In genomic region chr4:24609564-24609963, GRCm38 (mm10) we compare ENCODE assay signal across 18 mouse cellular contexts.
DNase-seq lines count a peak whose midpoint lies in the region; ATAC-seq and TF ChIP-seq lines count a peak whose summit lies in the region.
"Had no signal": no experiment of that assay in that cellular context is flagged by ENCODE, and none has a peak within 500 bp of the region (broad histone marks: within the 10 kb centered on the region; RNA-seq: fewer than 3 reads in every experiment).

No protein-coding gene starts in this region.

- H3K36me3 ChIP-seq in liver, embryonic 13.5 days = peaks cover 11% of the 10 kb centered on the region; the same call in 1 of the 2 replicates
- H3K36me3 ChIP-seq in liver, postnatal 0 days (replicated peaks; ENCODE audit: insufficient read depth, low read length) = no peaks in the 10 kb centered on the region
- no peaks in the 10 kb centered on the region for H3K36me3 ChIP-seq in midbrain, embryonic 11.5 days (ENCODE audit: control insufficient read depth, insufficient read depth, low read length)
- H3K36me3 ChIP-seq in midbrain, embryonic 14.5 days (ENCODE audit: control insufficient read depth, insufficient read depth, low read length) = no peaks in the 10 kb centered on the region
- H3K36me3 ChIP-seq in liver, embryonic 16.5 days (ENCODE audit: control insufficient read depth, insufficient read depth) = no peaks in the 10 kb centered on the region
- H3K36me3 ChIP-seq: embryonic facial prominence, embryonic 12.5 days; forebrain, embryonic 15.5 days had no signal

- H3K4me2 ChIP-seq in liver, embryonic 13.5 days = no peak overlapping the region
- H3K4me2 ChIP-seq in liver, postnatal 0 days (ENCODE audit: low read depth, low read length) = no peak overlapping the region
- no peak overlapping the region for H3K4me2 ChIP-seq in midbrain, embryonic 11.5 days
- no peak overlapping the region for H3K4me2 ChIP-seq in midbrain, embryonic 14.5 days (ENCODE audit: low read length)
- no peak overlapping the region for H3K4me2 ChIP-seq in liver, embryonic 16.5 days (ENCODE audit: low read depth, low read length)
- H3K4me2 ChIP-seq: embryonic facial prominence, embryonic 12.5 days; forebrain, embryonic 13.5 days; forebrain, embryonic 15.5 days had no signal

- peak; percentile 34; the same call in 1 of the 2 replicates for ATAC-seq in liver, embryonic 13.5 days (ENCODE audit: low read depth)
- ATAC-seq in liver, postnatal 0 days = no peak
- ATAC-seq in midbrain, embryonic 11.5 days (ENCODE audit: low FRiP score) = no peak
- ATAC-seq in midbrain, embryonic 14.5 days (ENCODE audit: low FRiP score, low TSS enrichment) = no peak
- ATAC-seq in liver, embryonic 16.5 days (ENCODE audit: low read depth) = peak; percentile 39; the same call in 1 of the 2 replicates
- ATAC-seq: forebrain, embryonic 13.5 days; forebrain, embryonic 15.5 days had no signal

- no peaks in the 10 kb centered on the region for H3K9me3 ChIP-seq in liver, embryonic 13.5 days (replicated peaks)
- H3K9me3 ChIP-seq in liver, postnatal 0 days (ENCODE audit: low read length) = no peaks in the 10 kb centered on the region
- H3K9me3 ChIP-seq in midbrain, embryonic 11.5 days (ENCODE audit: control insufficient read depth, low read length) = no peaks in the 10 kb centered on the region
- no peaks in the 10 kb centered on the region for H3K9me3 ChIP-seq in midbrain, embryonic 14.5 days (ENCODE audit: control insufficient read depth, low read length)
- H3K9me3 ChIP-seq in liver, embryonic 16.5 days (replicated peaks; ENCODE audit: control insufficient read depth, low read length) = no peaks in the 10 kb centered on the region
- H3K9me3 ChIP-seq: embryonic facial prominence, embryonic 10.5 days; embryonic facial prominence, embryonic 12.5 days; forebrain, embryonic 13.5 days; forebrain, embryonic 15.5 days had no signal

- TF ChIP-seq EP300 in liver, postnatal 0 days (IDR thresholded peaks at IDR 0.05; ENCODE audit: low read depth) = no peak

- DNase-seq in liver, embryonic 13.5 days = no peak
- no peak for DNase-seq in liver, postnatal 0 days
- peak; percentile 17 for DNase-seq in midbrain, embryonic 11.5 days (ENCODE audit: low spot score, missing footprints)
- DNase-seq in midbrain, embryonic 14.5 days = no peak
- no peak for DNase-seq in cerebellum, postnatal 14 days
- DNase-seq: adrenal gland, adult 2 months; adrenal gland, postnatal 10 days; adrenal gland, postnatal 25 days; cerebellum, adult 11 months; cerebellum, adult 18-20 months; cerebellum, adult 8-10 months; cerebellum, adult 9-11 months; cerebellum, postnatal 25 days had no signal

- peak overlapping the region; percentile 23; the same call in 1 of the 2 replicates for H3K27ac ChIP-seq in liver, embryonic 13.5 days
- no peak overlapping the region for H3K27ac ChIP-seq in liver, postnatal 0 days (ENCODE audit: low read depth)
- H3K27ac ChIP-seq in midbrain, embryonic 11.5 days (ENCODE audit: low read depth, low read length) = no peak overlapping the region
- no peak overlapping the region for H3K27ac ChIP-seq in midbrain, embryonic 14.5 days (replicated peaks; ENCODE audit: low read depth, low read length)
- no peak overlapping the region for H3K27ac ChIP-seq in liver, embryonic 16.5 days (ENCODE audit: low read length)
- H3K27ac ChIP-seq: embryonic facial prominence, embryonic 10.5 days; embryonic facial prominence, embryonic 12.5 days; forebrain, embryonic 13.5 days; forebrain, embryonic 15.5 days had no signal

- peaks cover 14% of the 10 kb centered on the region for H3K4me1 ChIP-seq in liver, embryonic 13.5 days (replicated peaks)
- no peaks in the 10 kb centered on the region for H3K4me1 ChIP-seq in liver, postnatal 0 days (ENCODE audit: insufficient read depth)
- no peaks in the 10 kb centered on the region for H3K4me1 ChIP-seq in midbrain, embryonic 11.5 days (ENCODE audit: control insufficient read depth, insufficient read depth, low read length)
- H3K4me1 ChIP-seq in midbrain, embryonic 14.5 days (ENCODE audit: control insufficient read depth, insufficient read depth, low read length) = no peaks in the 10 kb centered on the region
- H3K4me1 ChIP-seq in liver, embryonic 16.5 days (ENCODE audit: control insufficient read depth, low read depth, low read length) = no peaks in the 10 kb centered on the region; the same call in 1 of the 2 replicates
- H3K4me1 ChIP-seq: embryonic facial prominence, embryonic 10.5 days; embryonic facial prominence, embryonic 12.5 days; forebrain, embryonic 13.5 days; forebrain, embryonic 15.5 days had no signal

- no peak overlapping the region for H3K9ac ChIP-seq in liver, embryonic 13.5 days
- H3K9ac ChIP-seq in liver, postnatal 0 days (replicated peaks) = no peak overlapping the region
- H3K9ac ChIP-seq in midbrain, embryonic 11.5 days (ENCODE audit: low read length) = no peak overlapping the region
- no peak overlapping the region for H3K9ac ChIP-seq in midbrain, embryonic 14.5 days (replicated peaks; ENCODE audit: low read length)
- H3K9ac ChIP-seq in liver, embryonic 16.5 days (ENCODE audit: low read depth, low read length) = no peak overlapping the region
- H3K9ac ChIP-seq: embryonic facial prominence, embryonic 12.5 days; forebrain, embryonic 13.5 days; forebrain, embryonic 15.5 days had no signal

- H3K4me3 ChIP-seq in liver, embryonic 13.5 days (replicated peaks) = no peak overlapping the region
- no peak overlapping the region for H3K4me3 ChIP-seq in liver, postnatal 0 days (ENCODE audit: low read depth, low read length)
- no peak overlapping the region for H3K4me3 ChIP-seq in midbrain, embryonic 11.5 days (ENCODE audit: low read depth, low read length)
- no peak overlapping the region for H3K4me3 ChIP-seq in midbrain, embryonic 14.5 days (replicated peaks; ENCODE audit: low read depth, low read length)
- no peak overlapping the region for H3K4me3 ChIP-seq in liver, embryonic 16.5 days (ENCODE audit: low read depth, low read length)
- H3K4me3 ChIP-seq: embryonic facial prominence, embryonic 10.5 days; embryonic facial prominence, embryonic 12.5 days; forebrain, embryonic 13.5 days; forebrain, embryonic 15.5 days had no signal

- no peak for TF ChIP-seq CTCF in liver, postnatal 0 days (IDR thresholded peaks at IDR 0.05; ENCODE audit: low read depth)

- no peaks in the 10 kb centered on the region for H3K27me3 ChIP-seq in liver, embryonic 13.5 days
- H3K27me3 ChIP-seq in liver, postnatal 0 days (ENCODE audit: insufficient read depth, low read length) = no peaks in the 10 kb centered on the region
- H3K27me3 ChIP-seq in midbrain, embryonic 11.5 days (ENCODE audit: control insufficient read depth, insufficient read depth, low read length) = no peaks in the 10 kb centered on the region
- H3K27me3 ChIP-seq in midbrain, embryonic 14.5 days (ENCODE audit: control insufficient read depth, insufficient read depth, low read length) = no peaks in the 10 kb centered on the region
- H3K27me3 ChIP-seq in liver, embryonic 16.5 days (ENCODE audit: control insufficient read depth, insufficient read depth, low read depth, low read length) = no peaks in the 10 kb centered on the region
- H3K27me3 ChIP-seq: embryonic facial prominence, embryonic 12.5 days; forebrain, embryonic 13.5 days; forebrain, embryonic 15.5 days had no signal

- WGBS in liver, embryonic 13.5 days (ENCODE audit: insufficient replicate concordance) = 89% methylated on average over 2 of the region's 2 CpGs
- 91% methylated on average over 2 of the region's 2 CpGs for WGBS in liver, postnatal 0 days (ENCODE audit: insufficient replicate concordance)
- 97% methylated on average over 2 of the region's 2 CpGs for WGBS in midbrain, embryonic 11.5 days
- 100% methylated on average over 2 of the region's 2 CpGs for WGBS in midbrain, embryonic 14.5 days
- WGBS in liver, embryonic 16.5 days (ENCODE audit: insufficient replicate concordance) = 87% methylated on average over 2 of the region's 2 CpGs

Comparison
In these comparisons a context has a peak if more than half of its experiments do, and no peak if none do; other contexts are left out.
1. ATAC-seq: peak in liver, embryonic 13.5 days (single experiment) and liver, embryonic 16.5 days (single experiment); none in liver, postnatal 0 days (single experiment), midbrain, embryonic 11.5 days (single experiment) and midbrain, embryonic 14.5 days (single experiment).